Mouse (Mus musculus) gastrocnemius, postnatal 25 days (tissue): Measurements from ENCODE around the gene Olfr971. TPM values are rescaled to one million over a fixed set of nuclear protein-coding genes. Genes with fewer than 3 reads are reported as not detected.
"Not testable (repeated sequence)": the region's sequence is repeated elsewhere in the genome, so short reads cannot be mapped to it uniquely, and the experiment has no call there.

Source experiments
- DNase-seq: peaks from one replicate; pipeline ENCODE4 v3.0.0; 2022
- long read RNA-seq, 2 experiments: library from polyadenylated mRNA; stranded (forward); transcript quantifications; one replicate each; pipeline ENCODE4 v2.0.0; 2021
- total RNA-seq, 2 experiments: library from RNA; stranded (reverse); gene quantifications; 1 replicate in 1 of 2; 2 replicates in 1 of 2; pipeline ENCODE4 v1.2.3; 2021

Gene Olfr971
- total RNA-seq, result not detected
- long read RNA-seq, experiment 1, result 0 reads
- long read RNA-seq, experiment 2, result 0 reads

- DNase-seq, result not testable (repeated sequence)
Measured at GRCm38 (mm10) chr9:39836576-39836975, at the start of gene Olfr971. Gene Olfr971, plus strand, starts transcription at chr9:39836876.

DNA sequence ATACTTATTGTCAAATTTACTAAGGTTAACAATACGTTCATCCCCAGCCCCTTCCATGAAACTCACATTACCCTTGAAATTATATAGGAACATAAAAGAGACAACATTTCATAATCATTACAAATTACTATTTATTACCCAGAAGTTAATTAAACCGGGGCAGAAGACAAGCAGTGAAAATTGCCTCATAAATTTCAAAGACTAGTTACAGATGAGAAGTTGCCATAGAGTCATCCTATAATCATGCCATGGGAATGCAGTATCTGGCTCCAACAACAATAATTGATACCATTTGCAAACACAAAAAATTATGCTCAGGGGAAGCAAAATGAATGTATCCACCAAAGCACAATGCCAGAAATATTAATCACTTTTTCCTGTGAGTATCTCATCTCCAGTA, 46.1 kb upstream of the Olfr971 start, which contains the start of gene Olfr969:
Gene Olfr969, plus strand, starts transcription at position 388 of the 400 bp plus-strand sequence.
- no peak for DNase-seq

GRCm38 (mm10) chr9:39808560-39808959, 28.1 kb upstream of the Olfr971 start, which contains the start of gene Olfr970:
Gene Olfr970, plus strand, starts transcription at chr9:39808860.
- no peak for DNase-seq

DNA sequence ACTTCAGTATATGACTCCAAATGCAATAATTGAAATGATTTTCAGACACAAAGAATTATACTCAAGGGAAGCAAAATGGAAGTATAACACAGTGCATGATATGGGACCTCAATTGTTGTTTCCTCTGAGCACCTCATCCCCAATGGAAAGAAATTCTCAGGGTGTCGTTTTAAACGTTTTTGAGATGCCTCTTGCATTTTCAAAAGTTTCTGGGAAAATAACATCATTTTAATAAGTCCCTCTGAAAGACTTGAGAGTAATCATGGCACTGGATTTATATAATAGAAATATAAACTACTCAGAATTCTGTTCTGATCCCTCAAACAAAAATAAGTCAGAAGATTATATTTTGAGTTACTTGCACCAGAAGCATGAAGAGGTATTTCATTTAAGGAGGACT, 29.4 kb downstream of the Olfr971 start, which contains the start of gene Olfr972:
Gene Olfr972, plus strand, starts transcription at position 301 of the 400 bp plus-strand sequence.
- no peak for DNase-seq

DNA sequence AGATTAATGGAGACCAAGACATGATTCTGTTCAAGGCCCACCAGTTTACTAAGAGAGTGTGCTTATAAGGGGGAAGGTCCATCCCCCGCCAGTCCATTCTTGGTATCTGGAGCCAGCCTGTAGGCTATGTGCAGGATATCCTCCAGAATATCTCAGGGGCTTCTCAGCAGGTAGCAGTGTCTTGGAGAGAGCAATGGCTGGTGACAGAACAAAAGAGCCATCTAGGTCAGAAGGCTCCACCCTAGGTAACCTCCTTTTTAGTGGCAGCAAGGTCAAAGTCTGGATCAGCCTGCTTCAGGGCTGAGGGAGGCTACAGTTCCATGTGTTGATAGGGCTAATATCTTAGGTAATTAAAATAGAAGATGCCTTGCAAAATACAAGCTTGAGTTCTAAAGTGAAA, 35.3 kb downstream of the Olfr971 start:
- not testable (repeated sequence) for DNase-seq

- DNase-seq, result not testable (repeated sequence)
Measured at GRCm38 (mm10) chr9:39877541-39878396, 41.1 kb downstream of the Olfr971 start.

Other genes starting within 250 kb of the Olfr971 start
- gene AW551984, start 232.5 kb upstream of the Olfr971 start, total RNA-seq, result 1 to 10 TPM in 1 of 2 experiments, under 1 TPM in 1; 0.82 to 3.2 TPM
- gene Olfr148, start 226.2 kb upstream of the Olfr971 start, total RNA-seq, result not detected
- gene Olfr960, start 215.5 kb upstream of the Olfr971 start, total RNA-seq, result not detected
- gene Olfr961, start 191.8 kb upstream of the Olfr971 start, total RNA-seq, result not detected
- gene Olfr963, start 169.7 kb upstream of the Olfr971 start, total RNA-seq, result not detected
- gene Olfr149, start 129.8 kb upstream of the Olfr971 start, total RNA-seq, result not detected
- not detected for gene Olfr965, start 125.5 kb upstream of the Olfr971 start, total RNA-seq
- not detected for gene Olfr150, start 105.9 kb upstream of the Olfr971 start, total RNA-seq
- gene Olfr967, start 90.6 kb upstream of the Olfr971 start, total RNA-seq, result not detected
- gene Olfr968, start 53.6 kb upstream of the Olfr971 start, total RNA-seq, result not detected
- not detected for gene Olfr969, start 45.9 kb upstream of the Olfr971 start, total RNA-seq
- gene Olfr970, start 28.0 kb upstream of the Olfr971 start, total RNA-seq, result not detected
- not detected for gene Olfr972, start 29.5 kb downstream of the Olfr971 start, total RNA-seq
- gene Olfr229, start 70.5 kb downstream of the Olfr971 start, total RNA-seq, result not detected
- not detected for gene Olfr974, start 100.6 kb downstream of the Olfr971 start, total RNA-seq
- gene Olfr975, start 115.2 kb downstream of the Olfr971 start, total RNA-seq, result not detected
- gene Olfr976, start 124.3 kb downstream of the Olfr971 start, total RNA-seq, result not detected
- not detected for gene Olfr978, start 155.2 kb downstream of the Olfr971 start, total RNA-seq
- gene Olfr979, start 166.6 kb downstream of the Olfr971 start, total RNA-seq, result not detected
- not detected for gene Olfr980, start 172.7 kb downstream of the Olfr971 start, total RNA-seq
- gene Olfr981, start 184.6 kb downstream of the Olfr971 start, total RNA-seq, result not detected
- not detected for gene Olfr982, start 237.0 kb downstream of the Olfr971 start, total RNA-seq